ENCODE assay signal across 17 mouse cellular contexts in the genomic region with DNA sequence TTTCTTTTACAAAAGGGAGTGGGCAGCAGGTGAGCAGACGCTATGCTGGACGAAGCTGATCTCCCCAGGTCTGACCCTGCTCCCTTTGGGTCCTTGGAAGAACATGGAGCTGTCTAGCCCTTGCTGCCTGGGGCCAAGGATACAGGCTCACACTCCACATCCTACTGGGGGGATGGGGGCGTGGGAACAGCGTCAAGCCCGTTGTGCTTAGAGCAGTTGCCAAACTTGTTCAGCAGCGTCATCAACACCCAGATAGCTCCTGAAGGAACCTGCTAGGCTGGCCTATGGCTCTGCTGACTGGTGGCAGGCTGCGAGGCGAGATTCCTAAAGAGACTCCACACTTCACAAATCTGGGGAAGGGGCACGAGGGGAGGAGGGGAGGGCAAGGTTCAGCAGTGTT. TPM values are rescaled to one million over a fixed set of nuclear protein-coding genes. Genes with fewer than 3 reads are reported as not detected.
DNase-seq lines count a peak whose midpoint lies in the region; ATAC-seq and TF ChIP-seq lines count a peak whose summit lies in the region.
"Had no signal": no experiment of that assay in that cellular context is flagged by ENCODE, and none has a peak within 500 bp of the region (broad histone marks: within the 10 kb centered on the region; RNA-seq: fewer than 3 reads in every experiment).

No protein-coding gene starts in this region.

- H3K27ac ChIP-seq in intestine, embryonic 16.5 days (ENCODE audit: low read length) = no peak overlapping the region
- H3K27ac ChIP-seq in intestine, postnatal 0 days (ENCODE audit: low read depth, low read length) = no peak overlapping the region
- H3K27ac ChIP-seq in embryonic fibroblast, embryonic 13.5 days (ENCODE audit: insufficient read depth, low read length) = peak overlapping the region; percentile 55
- H3K27ac ChIP-seq in stomach, postnatal 0 days (replicated peaks) = peak overlapping the region; percentile 84
- H3K27ac ChIP-seq: hindbrain, embryonic 14.5 days; liver, embryonic 12.5 days had no signal

- ATAC-seq in intestine, embryonic 16.5 days = no peak
- no peak for ATAC-seq in intestine, postnatal 0 days
- peak; percentile 6; the same call in 1 of the 2 replicates for ATAC-seq in stomach, postnatal 0 days (ENCODE audit: low FRiP score, low TSS enrichment)
- ATAC-seq: liver, embryonic 12.5 days had no signal

- no peak overlapping the region for H3K4me2 ChIP-seq in intestine, embryonic 16.5 days (ENCODE audit: low read depth, low read length)
- H3K4me2 ChIP-seq in intestine, postnatal 0 days (replicated peaks; ENCODE audit: low read depth) = no peak overlapping the region
- H3K4me2 ChIP-seq in stomach, postnatal 0 days (replicated peaks; ENCODE audit: low read depth) = no peak overlapping the region
- H3K4me2 ChIP-seq: hindbrain, embryonic 14.5 days; liver, embryonic 12.5 days had no signal

- peaks cover 27% of the 10 kb centered on the region for H3K4me1 ChIP-seq in intestine, embryonic 16.5 days (ENCODE audit: control insufficient read depth, insufficient read depth, low read length)
- no peaks in the 10 kb centered on the region for H3K4me1 ChIP-seq in intestine, postnatal 0 days (replicated peaks; ENCODE audit: control insufficient read depth, insufficient read depth, low read length)
- peaks cover 4% of the 10 kb centered on the region; the same call in 1 of the 2 replicates for H3K4me1 ChIP-seq in embryonic fibroblast, embryonic 13.5 days (ENCODE audit: control insufficient read depth, insufficient read depth, low read length)
- 0 out of 2 replicates have a peak, but pooled peaks cover 2% of the 10 kb centered on the region for H3K4me1 ChIP-seq in stomach, postnatal 0 days (replicated peaks; ENCODE audit: control insufficient read depth, insufficient read depth)

- 49% methylated on average over 9 of the region's 9 CpGs for WGBS in intestine, embryonic 16.5 days
- WGBS in intestine, postnatal 0 days = 59% methylated on average over 9 of the region's 9 CpGs
- WGBS in stomach, postnatal 0 days = 31% methylated on average over 9 of the region's 9 CpGs

- 0 out of 2 replicates have a peak overlapping the region, but pooled peaks have one; percentile 1 for H3K9ac ChIP-seq in intestine, embryonic 16.5 days (ENCODE audit: low read depth, low read length)
- no peak overlapping the region for H3K9ac ChIP-seq in intestine, postnatal 0 days (ENCODE audit: low read depth, low read length)
- peak overlapping the region; percentile 18; the same call in 1 of the 2 replicates for H3K9ac ChIP-seq in stomach, postnatal 0 days (ENCODE audit: low read length)
- H3K9ac ChIP-seq: hindbrain, embryonic 14.5 days; liver, embryonic 12.5 days had no signal

- no peak overlapping the region for H3K4me3 ChIP-seq in intestine, embryonic 16.5 days (ENCODE audit: low read length)
- no peak overlapping the region for H3K4me3 ChIP-seq in intestine, postnatal 0 days (ENCODE audit: low read depth, low read length)
- H3K4me3 ChIP-seq in embryonic fibroblast, embryonic 13.5 days (ENCODE audit: insufficient read depth, low read length) = no peak overlapping the region
- no peak overlapping the region for H3K4me3 ChIP-seq in stomach, postnatal 0 days (ENCODE audit: low read depth, low read length)
- H3K4me3 ChIP-seq: erythroblast, embryonic 14.5 days; liver, embryonic 12.5 days had no signal

- TF ChIP-seq EP300 in stomach, postnatal 0 days (optimal IDR thresholded peaks at IDR 0.05) = peak; percentile 83

- DNase-seq in thymus, postnatal 4 days = peak; percentile 6
- no peak for DNase-seq in thymus, postnatal 0 days (ENCODE audit: low spot score)
- peak; percentile 74 for DNase-seq in stomach, postnatal 0 days (ENCODE audit: low spot score)
- no peak for DNase-seq in ovary, postnatal 10 days (ENCODE audit: low spot score)
- no peak for DNase-seq in adrenal gland, adult 8-10 months
- DNase-seq: B cell, adult 2 months; cerebellum, adult 9-11 months; gastrocnemius, postnatal 36 days; right cerebral cortex, postnatal 4 days had no signal

- no peak for TF ChIP-seq POLR2A in embryonic fibroblast, embryonic 13.5 days (IDR thresholded peaks at IDR 0.05; ENCODE audit: low read depth, low read length)

- H3K9me3 ChIP-seq in intestine, embryonic 16.5 days (ENCODE audit: control insufficient read depth, low read length) = no peaks in the 10 kb centered on the region
- no peaks in the 10 kb centered on the region for H3K9me3 ChIP-seq in intestine, postnatal 0 days (ENCODE audit: control insufficient read depth)
- no peaks in the 10 kb centered on the region for H3K9me3 ChIP-seq in stomach, postnatal 0 days (ENCODE audit: control insufficient read depth, low read length)
- H3K9me3 ChIP-seq: liver, embryonic 12.5 days had no signal

- no peak for TF ChIP-seq CTCF in intestine, postnatal 0 days (IDR thresholded peaks at IDR 0.05; ENCODE audit: low read depth)
- TF ChIP-seq CTCF in embryonic fibroblast, embryonic 13.5 days (IDR thresholded peaks at IDR 0.05; ENCODE audit: borderline replicate concordance, insufficient read depth, low read length) = no peak
- TF ChIP-seq CTCF in stomach, postnatal 0 days (IDR thresholded peaks at IDR 0.05; ENCODE audit: low read depth) = no peak

- H3K27me3 ChIP-seq in intestine, embryonic 16.5 days (replicated peaks; ENCODE audit: control insufficient read depth, insufficient read depth, low read length) = peaks cover 5% of the 10 kb centered on the region; the same call in 1 of the 2 replicates
- no peaks in the 10 kb centered on the region for H3K27me3 ChIP-seq in intestine, postnatal 0 days (replicated peaks; ENCODE audit: control insufficient read depth, insufficient read depth, low read length)
- H3K27me3 ChIP-seq in stomach, postnatal 0 days (ENCODE audit: control insufficient read depth, insufficient read depth, low read length) = no peaks in the 10 kb centered on the region

- H3K36me3 ChIP-seq in intestine, embryonic 16.5 days (ENCODE audit: control insufficient read depth, insufficient read depth, low read length) = no peaks in the 10 kb centered on the region; the same call in 1 of the 2 replicates
- peaks cover 27% of the 10 kb centered on the region; the same call in 1 of the 2 replicates for H3K36me3 ChIP-seq in intestine, postnatal 0 days (ENCODE audit: control insufficient read depth, insufficient read depth)
- peaks cover 5% of the 10 kb centered on the region; the same call in 1 of the 2 replicates for H3K36me3 ChIP-seq in stomach, postnatal 0 days (ENCODE audit: control insufficient read depth, insufficient read depth, low read length)

RNA-seq across cellular contexts. Expression of gene Sfn, which starts 3.4 kb away (rescaled TPM):
- polyA plus RNA-seq in intestine, embryonic 16.5 days (2015; fragmentation: Nextera tagmentation; extraction: Ambion mirVana) = 50.1 and 59.9 TPM in 2 replicates
- polyA plus RNA-seq in intestine, postnatal 0 days (2015; fragmentation: Nextera tagmentation; extraction: Ambion mirVana) = 34.8 and 37.6 TPM in 2 replicates
- 60.3 and 66.3 TPM in 2 replicates for polyA plus RNA-seq in thymus, postnatal 0 days (2015; fragmentation: Nextera tagmentation; extraction: Ambion mirVana)
- polyA plus RNA-seq in embryonic fibroblast, embryonic 13.5 days (2011; ENCODE audit: insufficient read length, low read depth, missing spikeins) = 8.4 and 12.1 TPM in 2 replicates
- 355 and 371 TPM in 2 replicates for polyA plus RNA-seq in stomach, postnatal 0 days (2015; fragmentation: Nextera tagmentation; extraction: Ambion mirVana)
- 1 to 10 TPM; 2.0 to 3.0 (median 2.3) TPM for total RNA-seq in adrenal gland, adult 8-10 months (2022)

RNA-seq across cellular contexts. Expression of gene Gpn2, which starts 21.2 kb away (rescaled TPM):
- polyA plus RNA-seq in intestine, embryonic 16.5 days (2015; fragmentation: Nextera tagmentation; extraction: Ambion mirVana) = 17.1 and 17.3 TPM in 2 replicates
- polyA plus RNA-seq in intestine, postnatal 0 days (2015; fragmentation: Nextera tagmentation; extraction: Ambion mirVana) = 16.1 and 18.4 TPM in 2 replicates
- polyA plus RNA-seq in thymus, postnatal 0 days (2015; fragmentation: Nextera tagmentation; extraction: Ambion mirVana) = 23.4 and 25.9 TPM in 2 replicates
- polyA plus RNA-seq in embryonic fibroblast, embryonic 13.5 days (2011; ENCODE audit: insufficient read length, low read depth, missing spikeins) = 10.9 and 12.2 TPM in 2 replicates
- 13.9 and 14.8 TPM in 2 replicates for polyA plus RNA-seq in stomach, postnatal 0 days (2015; fragmentation: Nextera tagmentation; extraction: Ambion mirVana)
- total RNA-seq in adrenal gland, adult 8-10 months (2022) = 10 to 100 TPM; 17.0 to 19.4 (median 18.5) TPM

RNA-seq across cellular contexts. Expression of gene Gpatch3, which starts 30.8 kb away (rescaled TPM):
- 5.5 and 7.5 TPM in 2 replicates for polyA plus RNA-seq in intestine, embryonic 16.5 days (2015; fragmentation: Nextera tagmentation; extraction: Ambion mirVana)
- 7.1 and 7.2 TPM in 2 replicates for polyA plus RNA-seq in intestine, postnatal 0 days (2015; fragmentation: Nextera tagmentation; extraction: Ambion mirVana)
- polyA plus RNA-seq in thymus, postnatal 0 days (2015; fragmentation: Nextera tagmentation; extraction: Ambion mirVana) = 8.3 and 8.9 TPM in 2 replicates
- polyA plus RNA-seq in embryonic fibroblast, embryonic 13.5 days (2011; ENCODE audit: insufficient read length, low read depth, missing spikeins) = 4.8 and 5.7 TPM in 2 replicates
- polyA plus RNA-seq in stomach, postnatal 0 days (2015; fragmentation: Nextera tagmentation; extraction: Ambion mirVana) = 3.6 and 3.8 TPM in 2 replicates
- total RNA-seq in adrenal gland, adult 8-10 months (2022) = 10 to 100 TPM in 2 of 4 experiments, 1 to 10 TPM in 2; 6.1 to 15.6 (median 9.6) TPM

RNA-seq across cellular contexts. Expression of gene Zdhhc18, which starts 44.6 kb away (rescaled TPM):
- 1.3 and 1.6 TPM in 2 replicates for polyA plus RNA-seq in intestine, embryonic 16.5 days (2015; fragmentation: Nextera tagmentation; extraction: Ambion mirVana)
- polyA plus RNA-seq in intestine, postnatal 0 days (2015; fragmentation: Nextera tagmentation; extraction: Ambion mirVana) = 1.8 and 2.3 TPM in 2 replicates
- polyA plus RNA-seq in thymus, postnatal 0 days (2015; fragmentation: Nextera tagmentation; extraction: Ambion mirVana) = 6.7 and 10.5 TPM in 2 replicates
- polyA plus RNA-seq in embryonic fibroblast, embryonic 13.5 days (2011; ENCODE audit: insufficient read length, low read depth, missing spikeins) = 28.8 and 31.3 TPM in 2 replicates
- 1.6 and 3.6 TPM in 2 replicates for polyA plus RNA-seq in stomach, postnatal 0 days (2015; fragmentation: Nextera tagmentation; extraction: Ambion mirVana)
- total RNA-seq in adrenal gland, adult 8-10 months (2022) = 10 to 100 TPM; 17.9 to 39.5 (median 29.0) TPM

RNA-seq across cellular contexts. Expression of gene Nr0b2, which starts 52.2 kb away (rescaled TPM):
- 9.2 and 10.3 TPM in 2 replicates for polyA plus RNA-seq in intestine, embryonic 16.5 days (2015; fragmentation: Nextera tagmentation; extraction: Ambion mirVana)
- polyA plus RNA-seq in intestine, postnatal 0 days (2015; fragmentation: Nextera tagmentation; extraction: Ambion mirVana) = 25.6 and 34.8 TPM in 2 replicates
- 0.33 and 0.37 TPM in 2 replicates for polyA plus RNA-seq in thymus, postnatal 0 days (2015; fragmentation: Nextera tagmentation; extraction: Ambion mirVana)
- not detected in 2 replicates for polyA plus RNA-seq in embryonic fibroblast, embryonic 13.5 days (2011; ENCODE audit: insufficient read length, low read depth, missing spikeins)
- polyA plus RNA-seq in stomach, postnatal 0 days (2015; fragmentation: Nextera tagmentation; extraction: Ambion mirVana) = 4.7 and 5.2 TPM in 2 replicates
- total RNA-seq in adrenal gland, adult 8-10 months (2022) = 10 to 100 TPM; 39.6 to 62.0 (median 48.8) TPM
- total RNA-seq: gastrocnemius, postnatal 36 days had no signal
- polyA plus RNA-seq: brain, embryonic 14.5 days; erythroblast, embryonic 14.5 days; frontal cortex, adult 2 months; hindbrain, embryonic 14.5 days had no signal

Comparison
In these comparisons a context has a peak if more than half of its experiments do, and no peak if none do; other contexts are left out.
1. DNase-seq: peak in thymus, postnatal 4 days (single experiment) and stomach, postnatal 0 days (single experiment); none in thymus, postnatal 0 days (single experiment), ovary, postnatal 10 days (single experiment) and adrenal gland, adult 8-10 months (single experiment).
2. H3K27ac ChIP-seq: peak in embryonic fibroblast, embryonic 13.5 days (single experiment) and stomach, postnatal 0 days (single experiment); none in intestine, embryonic 16.5 days (single experiment) and intestine, postnatal 0 days (single experiment).